Mouse (Mus musculus): ENCODE measurements around the gene Efcab9. TPM values are rescaled to one million over a fixed set of nuclear protein-coding genes. Genes with fewer than 3 reads are reported as not detected.

Efcab9 gene
- polyA plus RNA-seq, 1 experiment from 2014 or later = not detected

GRCm38 (mm10) chr11:32553311-32554140, 21.6 kb upstream of the Efcab9 start:
- Histone ChIP-seq H3K27ac (no peak overlapping the region), H3K36me3 (no peaks in the 10 kb centered on the region), H3K27me3 (no peaks in the 10 kb centered on the region), H3K4me2 (replicated peaks) (no peak overlapping the region), H3K4me1 (peaks cover 38% of the 10 kb centered on the region), H3K9me3 (replicated peaks) (no peaks in the 10 kb centered on the region), H3K9ac (no peak overlapping the region), H3K4me3 (no peak overlapping the region)
- 72% methylated on average over 14 of the region's 14 CpGs for WGBS
- no peak for ATAC-seq (ENCODE audit: low FRiP score)

DNA sequence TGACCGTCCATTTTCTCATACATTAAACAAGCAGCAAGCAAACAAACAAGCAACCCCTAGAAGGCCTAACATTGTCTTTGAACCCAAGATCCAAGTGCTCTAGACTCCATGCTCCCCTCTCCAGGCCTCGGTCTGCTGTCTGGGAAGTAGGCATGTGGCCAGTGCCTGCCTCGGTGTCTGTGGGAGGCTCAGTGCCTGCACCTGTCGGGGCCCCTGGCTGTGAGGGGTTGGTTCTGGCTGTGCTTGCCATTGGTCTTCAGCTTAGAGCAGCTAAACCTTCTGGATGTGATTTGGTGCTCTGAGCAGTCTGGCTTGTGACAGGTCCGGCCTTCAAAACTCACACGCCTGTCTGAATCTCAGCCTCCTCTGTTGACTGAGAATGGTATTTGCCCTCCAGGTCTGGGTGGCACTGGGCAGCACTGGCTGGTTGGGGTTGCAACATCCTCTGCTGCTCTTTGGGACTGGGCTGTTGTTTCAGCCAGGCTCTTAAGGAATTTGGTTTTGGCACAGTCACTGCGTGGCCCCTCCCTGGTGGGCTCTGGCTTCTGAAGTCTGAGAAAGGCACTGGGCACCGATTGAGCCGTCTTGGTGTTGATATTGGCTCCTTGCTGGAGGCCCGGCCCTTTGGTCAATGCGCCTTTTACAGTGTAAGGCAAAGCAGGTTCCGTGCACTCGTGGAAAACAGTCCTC, 20.7 kb upstream of the Efcab9 start:
- Histone ChIP-seq H3K9me3 (replicated peaks) (no peaks in the 10 kb centered on the region), H3K36me3 (no peaks in the 10 kb centered on the region), H3K4me2 (replicated peaks) (no peak overlapping the region), H3K27ac (peak overlapping the region; percentile 3; the same call in 1 of the 2 replicates), H3K27me3 (no peaks in the 10 kb centered on the region), H3K9ac (no peak overlapping the region), H3K4me1 (peaks cover 39% of the 10 kb centered on the region), H3K4me3 (no peak overlapping the region)
- no peak for ATAC-seq (ENCODE audit: low FRiP score)
- WGBS = 75% methylated on average over 13 of the region's 13 CpGs

- Histone ChIP-seq H3K4me1 (peaks cover 42% of the 10 kb centered on the region), H3K27me3 (peaks cover 3% of the 10 kb centered on the region), H3K36me3 (no peaks in the 10 kb centered on the region), H3K9me3 (replicated peaks) (no peaks in the 10 kb centered on the region), H3K4me3 (no peak overlapping the region), H3K4me2 (replicated peaks) (no peak overlapping the region), H3K27ac (peak overlapping the region; percentile 45), H3K9ac (no peak overlapping the region)
- peak; percentile 44 for ATAC-seq (ENCODE audit: low FRiP score)
- WGBS = 58% methylated on average over 12 of the region's 12 CpGs
Measured at GRCm38 (mm10) chr11:32551579-32552297, 19.9 kb upstream of the Efcab9 start.

GRCm38 (mm10) chr11:32551056-32551455, 19.2 kb upstream of the Efcab9 start:
- Histone ChIP-seq H3K36me3 (no peaks in the 10 kb centered on the region), H3K4me1 (peaks cover 42% of the 10 kb centered on the region), H3K4me3 (no peak overlapping the region), H3K4me2 (replicated peaks) (no peak overlapping the region), H3K9ac (no peak overlapping the region), H3K27me3 (peaks cover 6% of the 10 kb centered on the region), H3K9me3 (replicated peaks) (no peaks in the 10 kb centered on the region), H3K27ac (peak overlapping the region; percentile 45; the same call in 1 of the 2 replicates)
- WGBS = 90% methylated on average over 4 of the region's 4 CpGs
- ATAC-seq (ENCODE audit: low FRiP score) = no peak

DNA sequence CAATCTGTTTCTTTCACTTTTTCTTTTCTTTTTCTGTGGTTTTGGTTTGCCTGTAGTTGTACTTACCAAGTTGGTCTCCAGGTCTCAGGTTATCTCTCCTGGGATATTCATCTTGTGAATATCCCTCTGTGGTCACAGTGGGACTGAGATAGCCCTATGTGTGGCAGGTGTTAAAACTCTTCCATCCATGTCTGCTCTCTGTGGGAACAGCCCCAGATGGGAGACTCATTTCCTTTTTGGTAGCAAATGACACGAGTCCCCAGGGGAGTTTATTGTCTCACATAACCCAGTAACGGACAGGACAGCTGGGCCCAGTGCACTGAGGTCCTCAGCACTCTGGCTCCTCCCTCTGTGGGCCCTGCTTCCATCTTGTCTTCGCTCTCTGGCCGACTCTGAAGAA, 18.2 kb upstream of the Efcab9 start:
- Histone ChIP-seq H3K27me3 (peaks cover 6% of the 10 kb centered on the region), H3K4me3 (no peak overlapping the region), H3K9ac (no peak overlapping the region), H3K9me3 (replicated peaks) (no peaks in the 10 kb centered on the region), H3K4me1 (peaks cover 42% of the 10 kb centered on the region), H3K27ac (no peak overlapping the region), H3K4me2 (replicated peaks) (no peak overlapping the region), H3K36me3 (no peaks in the 10 kb centered on the region)
- 0 out of 2 replicates have a peak, but pooled peaks have one; percentile 24 for ATAC-seq (ENCODE audit: low FRiP score)
- 32% methylated on average over 4 of the region's 4 CpGs for WGBS

- H3K9ac ChIP-seq = no peak overlapping the region
- H3K27me3 ChIP-seq = peaks cover 6% of the 10 kb centered on the region
- H3K9me3 ChIP-seq (replicated peaks) = no peaks in the 10 kb centered on the region
- H3K36me3 ChIP-seq = no peaks in the 10 kb centered on the region
- no peak overlapping the region for H3K4me3 ChIP-seq
- H3K4me1 ChIP-seq = peaks cover 45% of the 10 kb centered on the region
- H3K4me2 ChIP-seq (replicated peaks) = no peak overlapping the region
- 52% methylated on average over 6 of the region's 6 CpGs for WGBS
- no peak for ATAC-seq (ENCODE audit: low FRiP score)
- no peak overlapping the region; the same call in 1 of the 2 replicates for H3K27ac ChIP-seq
Measured at GRCm38 (mm10) chr11:32549236-32549635, 17.4 kb upstream of the Efcab9 start.

GRCm38 (mm10) chr11:32548240-32548639, 16.4 kb upstream of the Efcab9 start:
- Histone ChIP-seq H3K9ac (no peak overlapping the region), H3K36me3 (no peaks in the 10 kb centered on the region), H3K4me3 (no peak overlapping the region), H3K4me1 (peaks cover 44% of the 10 kb centered on the region), H3K4me2 (replicated peaks) (no peak overlapping the region), H3K9me3 (replicated peaks) (no peaks in the 10 kb centered on the region), H3K27ac (no peak overlapping the region), H3K27me3 (peaks cover 6% of the 10 kb centered on the region)
- ATAC-seq (ENCODE audit: low FRiP score) = no peak
- WGBS = 88% methylated on average over 4 of the region's 4 CpGs

GRCm38 (mm10) chr11:32547391-32547947, 15.6 kb upstream of the Efcab9 start:
- Histone ChIP-seq H3K27ac (no peak overlapping the region), H3K27me3 (peaks cover 6% of the 10 kb centered on the region), H3K36me3 (no peaks in the 10 kb centered on the region), H3K9me3 (replicated peaks) (no peaks in the 10 kb centered on the region), H3K4me3 (no peak overlapping the region), H3K4me1 (peaks cover 40% of the 10 kb centered on the region), H3K4me2 (replicated peaks) (no peak overlapping the region), H3K9ac (0 out of 2 replicates have a peak overlapping the region, but pooled peaks have one; percentile 3)
- ATAC-seq (ENCODE audit: low FRiP score) = no peak
- 74% methylated on average over 10 of the region's 10 CpGs for WGBS

- WGBS = 84% methylated on average over 5 of the region's 5 CpGs
- H3K4me1 ChIP-seq = peaks cover 30% of the 10 kb centered on the region
Measured at GRCm38 (mm10) chr11:32546483-32546882, 14.6 kb upstream of the Efcab9 start.

DNA sequence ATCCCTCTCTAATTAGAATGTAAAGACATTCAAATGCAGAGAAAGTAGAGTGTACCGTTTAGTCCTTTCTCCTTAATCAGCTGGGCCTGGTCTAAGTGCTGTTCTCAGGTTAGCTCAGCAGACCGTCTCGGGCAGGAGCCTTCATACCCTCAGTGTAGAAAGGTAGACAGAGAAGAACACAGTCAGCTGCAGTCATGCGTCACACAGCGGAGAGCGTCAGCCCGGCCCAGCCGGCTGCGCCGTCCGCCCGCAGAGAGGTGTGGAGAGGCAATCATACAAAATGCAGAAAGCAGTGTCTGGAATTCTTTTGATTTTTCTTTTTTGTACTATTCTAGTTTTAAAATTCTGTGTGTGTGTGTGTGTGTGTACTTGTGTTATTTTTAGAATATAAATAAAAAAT, 13.7 kb upstream of the Efcab9 start:
- no peak for ATAC-seq (ENCODE audit: low FRiP score)
- Histone ChIP-seq H3K27me3 (peaks cover 6% of the 10 kb centered on the region), H3K4me3 (no peak overlapping the region), H3K36me3 (no peaks in the 10 kb centered on the region), H3K9ac (no peak overlapping the region), H3K27ac (no peak overlapping the region; the same call in 1 of the 2 replicates), H3K4me1 (peaks cover 22% of the 10 kb centered on the region), H3K9me3 (replicated peaks) (no peaks in the 10 kb centered on the region), H3K4me2 (replicated peaks) (no peak overlapping the region)
- WGBS = 52% methylated on average over 12 of the region's 12 CpGs

More at GRCm38 (mm10) chr11:32546483-32546882, 14.6 kb upstream of the Efcab9 start:
- no peak overlapping the region for H3K27ac ChIP-seq
- no peak overlapping the region for H3K9ac ChIP-seq
- peaks cover 6% of the 10 kb centered on the region for H3K27me3 ChIP-seq
- no peaks in the 10 kb centered on the region for H3K36me3 ChIP-seq
- no peak for ATAC-seq (ENCODE audit: low FRiP score)
- no peak overlapping the region for H3K4me3 ChIP-seq
- no peak overlapping the region for H3K4me2 ChIP-seq (replicated peaks)
- no peaks in the 10 kb centered on the region for H3K9me3 ChIP-seq (replicated peaks)

- Histone ChIP-seq H3K4me3 (no peak overlapping the region), H3K4me2 (replicated peaks) (no peak overlapping the region), H3K9me3 (replicated peaks) (no peaks in the 10 kb centered on the region), H3K27me3 (peaks cover 6% of the 10 kb centered on the region), H3K9ac (no peak overlapping the region), H3K27ac (no peak overlapping the region), H3K36me3 (no peaks in the 10 kb centered on the region), H3K4me1 (peaks cover 20% of the 10 kb centered on the region)
- WGBS = 94% methylated on average over 5 of the region's 5 CpGs
- no peak for ATAC-seq (ENCODE audit: low FRiP score)
Measured at GRCm38 (mm10) chr11:32544497-32544896, 12.6 kb upstream of the Efcab9 start.

DNA sequence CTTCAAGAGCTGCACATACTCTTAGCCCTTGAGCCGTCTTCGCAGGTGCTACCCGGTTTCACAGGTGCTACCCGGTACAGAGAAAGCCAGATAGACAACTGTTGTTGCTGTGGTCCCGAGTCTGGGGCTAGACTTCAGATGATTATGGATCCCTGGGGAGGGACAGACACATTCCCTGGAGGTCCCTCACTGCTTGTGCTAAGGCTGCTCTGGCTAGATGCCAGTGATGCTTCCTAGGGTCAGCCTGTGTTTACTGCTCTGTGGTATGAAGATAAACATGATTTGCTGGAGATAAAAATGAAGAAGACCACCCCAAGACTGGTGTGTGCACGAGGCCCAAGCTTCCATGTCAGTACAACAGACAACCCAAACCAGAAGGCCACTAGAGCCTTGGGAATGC, 12.2 kb upstream of the Efcab9 start:
- H3K4me2 ChIP-seq (replicated peaks) = no peak overlapping the region
- H3K9me3 ChIP-seq (replicated peaks) = no peaks in the 10 kb centered on the region
- peaks cover 15% of the 10 kb centered on the region for H3K4me1 ChIP-seq
- H3K27ac ChIP-seq = no peak overlapping the region
- H3K27me3 ChIP-seq = peaks cover 6% of the 10 kb centered on the region
- H3K36me3 ChIP-seq = no peaks in the 10 kb centered on the region
- H3K4me3 ChIP-seq = no peak overlapping the region
- no peak overlapping the region for H3K9ac ChIP-seq
- ATAC-seq (ENCODE audit: low FRiP score) = no peak
- 90% methylated on average over 6 of the region's 6 CpGs for WGBS
